Mouse (Mus musculus) neural tube, embryonic 15.5 days (tissue): ENCODE results near the gene Gp5. TPM values are rescaled to one million over a fixed set of nuclear protein-coding genes. Genes with fewer than 3 reads are reported as not detected.

ENCODE experiments used
- ATAC-seq: fragments of 200-750 bp; cut with Nextera tagmentation; 2 replicates; pipeline ENCODE4 v1.8.0; 2017; ENCODE audit warnings: mild to moderate bottlenecking, moderate TSS enrichment, moderate library complexity; ENCODE audit not compliant: low FRiP score
- H3K27ac ChIP-seq: fragments of 300-500 bp; sonication (generic); replicated peaks from 2 replicates; pipeline ENCODE4 v1.5.1; 2015; ENCODE audit warnings: mild to moderate bottlenecking, inconsistent platforms
- H3K27me3 ChIP-seq: fragments of 300-500 bp; sonication (generic); replicated peaks from 2 replicates; pipeline ENCODE4 v1.6.1; 2015; ENCODE audit warnings: inconsistent platforms
- H3K36me3 ChIP-seq: fragments of 300-500 bp; sonication (generic); 2 replicates; pipeline ENCODE4 v1.6.1; 2015; ENCODE audit warnings: inconsistent platforms
- H3K4me1 ChIP-seq: fragments of 300-500 bp; sonication (generic); 2 replicates; pipeline ENCODE4 v1.6.1; 2015; ENCODE audit warnings: inconsistent platforms
- H3K4me2 ChIP-seq: fragments of 300-500 bp; sonication (generic); 2 replicates; pipeline ENCODE4 v1.6.1; 2015; ENCODE audit warnings: inconsistent platforms, mild to moderate bottlenecking, moderate library complexity
- H3K4me3 ChIP-seq: fragments of 300-500 bp; sonication (generic); replicated peaks from 2 replicates; pipeline ENCODE4 v1.5.1; 2015; ENCODE audit warnings: mild to moderate bottlenecking, inconsistent platforms
- H3K9ac ChIP-seq: fragments of 300-500 bp; sonication (generic); replicated peaks from 2 replicates; pipeline ENCODE4 v1.6.1; 2015; ENCODE audit warnings: mild to moderate bottlenecking, inconsistent platforms
- H3K9me3 ChIP-seq: fragments of 300-500 bp; sonication (generic); replicated peaks from 2 replicates; pipeline ENCODE4 v1.6.1; 2016; ENCODE audit warnings: inconsistent platforms
- WGBS: fragments of 180-500 bp; shearing (Covaris S2); methylation state at CpG from one replicate; pipeline ENCODE4 v1.1.7; 2015; ENCODE audit warnings: mixed read lengths; 5-methylcytosine and 5-hydroxymethylcytosine counted together
- polyA plus RNA-seq: library from polyadenylated mRNA; unstranded; fragments of >200 nt; fragmentation: Nextera tagmentation; extraction: Ambion mirVana; gene quantifications from 2 replicates; pipeline ENCODE4 v1.2.1, GENCODE M21; 2015

The Gp5 gene
- polyA plus RNA-seq, 1 experiment from 2014 or later = 0.52 TPM

DNA sequence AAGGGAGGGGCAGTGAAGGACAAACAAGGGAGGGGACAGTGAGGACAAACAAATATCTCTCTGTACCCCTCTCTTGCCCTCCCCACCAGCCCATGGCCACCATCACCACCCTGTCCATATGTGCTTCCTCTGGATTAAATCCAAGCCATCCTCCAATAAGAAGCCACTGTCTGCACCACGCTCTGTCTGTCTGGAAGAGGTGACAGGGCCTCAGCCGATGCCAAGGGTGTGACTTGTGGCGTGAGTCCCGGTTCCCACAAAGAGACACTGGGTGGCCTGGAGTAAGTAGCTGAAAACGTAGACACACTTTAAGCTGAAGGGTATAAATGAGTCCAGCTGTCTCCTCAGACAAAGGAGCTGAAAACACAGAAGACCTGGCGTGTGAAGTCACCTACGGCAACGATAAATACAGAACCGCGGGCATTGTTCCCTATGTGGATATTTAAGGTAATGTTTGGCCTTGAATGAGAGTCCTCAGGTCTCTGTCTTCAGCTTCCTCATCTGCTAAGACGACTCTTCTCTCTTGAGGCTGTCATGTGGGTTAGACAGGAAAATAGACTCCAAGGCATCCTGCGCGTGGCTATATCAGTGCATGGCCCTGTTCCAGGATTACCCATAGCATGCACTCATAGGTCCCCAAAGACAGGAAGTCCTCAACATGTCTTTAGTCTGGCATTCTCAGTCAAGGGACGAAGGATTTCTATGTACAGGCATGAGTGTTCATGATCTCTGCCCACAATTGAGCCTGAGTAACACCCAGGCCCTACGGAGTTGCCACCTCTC is 34.8 kb downstream of the Gp5 start:
- 73% methylated on average over 15 of the region's 15 CpGs for WGBS

GRCm38 (mm10) chr16:30273065-30273464 is 37.5 kb downstream of the Gp5 start:
- H3K4me1 ChIP-seq = peaks cover 14% of the 10 kb centered on the region; the same call in 1 of the 2 replicates
- H3K36me3 ChIP-seq = no peaks in the 10 kb centered on the region

More for the DNA sequence above, 34.8 kb downstream of the Gp5 start:
- Histone ChIP-seq H3K27ac (no peak overlapping the region), H3K36me3 (no peaks in the 10 kb centered on the region), H3K9ac (no peak overlapping the region), H3K27me3 (peaks cover under 1% of the 10 kb centered on the region; the same call in 1 of the 2 replicates), H3K9me3 (no peaks in the 10 kb centered on the region), H3K4me3 (no peak overlapping the region), H3K4me1 (peaks cover 17% of the 10 kb centered on the region), H3K4me2 (no peak overlapping the region)
- no peak for ATAC-seq

DNA sequence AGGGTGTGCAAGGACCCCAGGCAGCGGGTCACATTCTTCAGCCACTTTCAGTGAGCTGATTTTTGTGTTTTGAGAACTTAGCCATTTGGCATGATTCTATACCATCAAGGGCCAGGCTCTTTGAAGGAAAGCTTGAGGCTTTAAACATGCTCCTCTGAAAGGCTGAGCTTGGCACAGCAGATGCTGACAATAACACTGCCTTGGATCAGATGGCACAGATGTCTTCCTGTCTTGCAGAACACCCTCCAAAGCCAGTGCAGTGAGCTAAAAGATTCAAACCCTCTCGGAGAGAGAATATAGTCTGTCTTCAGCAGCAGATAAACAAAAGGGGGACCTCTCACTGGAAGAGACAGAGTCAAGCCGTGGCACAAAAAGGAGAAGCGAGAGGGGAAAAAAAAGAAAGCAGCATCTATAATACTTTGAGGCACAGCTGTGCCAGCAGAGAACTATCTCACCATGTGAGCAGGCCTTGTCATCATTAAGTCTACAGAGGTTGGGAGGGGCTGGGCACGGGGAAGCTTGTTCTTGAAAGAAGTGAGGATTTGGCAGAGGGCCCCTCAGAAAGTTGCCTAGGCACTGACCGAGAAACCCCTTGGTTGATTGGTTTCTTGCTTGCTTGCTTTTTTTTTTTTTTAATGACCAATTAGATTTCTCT is 38.5 kb downstream of the Gp5 start:
- whole genome bisulfite sequencing = 64% methylated on average over 6 of the region's 6 CpGs
- no peaks in the 10 kb centered on the region for H3K36me3 ChIP-seq
- H3K4me1 ChIP-seq = peaks cover 13% of the 10 kb centered on the region; the same call in 1 of the 2 replicates
- ATAC-seq = no peak
- H3K9me3 ChIP-seq = no peaks in the 10 kb centered on the region
- no peak overlapping the region for H3K4me3 ChIP-seq
- H3K27me3 ChIP-seq = no peaks in the 10 kb centered on the region; the same call in 1 of the 2 replicates
- H3K27ac ChIP-seq = peak overlapping the region; percentile 54; the same call in 1 of the 2 replicates
- H3K4me2 ChIP-seq = no peak overlapping the region
- H3K9ac ChIP-seq = no peak overlapping the region

More at GRCm38 (mm10) chr16:30273065-30273464, 37.5 kb downstream of the Gp5 start:
- Histone ChIP-seq H3K27ac (no peak overlapping the region), H3K27me3 (no peaks in the 10 kb centered on the region; the same call in 1 of the 2 replicates), H3K9ac (no peak overlapping the region), H3K4me3 (no peak overlapping the region), H3K4me2 (no peak overlapping the region), H3K9me3 (no peaks in the 10 kb centered on the region)
- 94% methylated on average over 8 of the region's 8 CpGs for WGBS
- no peak for ATAC-seq

GRCm38 (mm10) chr16:30271223-30271761 is 39.3 kb downstream of the Gp5 start:
- H3K27me3 ChIP-seq = no peaks in the 10 kb centered on the region; the same call in 1 of the 2 replicates
- H3K9ac ChIP-seq = no peak overlapping the region
- no peak overlapping the region for H3K4me2 ChIP-seq
- H3K9me3 ChIP-seq = no peaks in the 10 kb centered on the region
- ATAC-seq = no peak
- no peaks in the 10 kb centered on the region for H3K36me3 ChIP-seq
- 79% methylated on average over 8 of the region's 8 CpGs for WGBS
- peaks cover 13% of the 10 kb centered on the region; the same call in 1 of the 2 replicates for H3K4me1 ChIP-seq
- H3K4me3 ChIP-seq = no peak overlapping the region
- H3K27ac ChIP-seq = no peak overlapping the region

DNA sequence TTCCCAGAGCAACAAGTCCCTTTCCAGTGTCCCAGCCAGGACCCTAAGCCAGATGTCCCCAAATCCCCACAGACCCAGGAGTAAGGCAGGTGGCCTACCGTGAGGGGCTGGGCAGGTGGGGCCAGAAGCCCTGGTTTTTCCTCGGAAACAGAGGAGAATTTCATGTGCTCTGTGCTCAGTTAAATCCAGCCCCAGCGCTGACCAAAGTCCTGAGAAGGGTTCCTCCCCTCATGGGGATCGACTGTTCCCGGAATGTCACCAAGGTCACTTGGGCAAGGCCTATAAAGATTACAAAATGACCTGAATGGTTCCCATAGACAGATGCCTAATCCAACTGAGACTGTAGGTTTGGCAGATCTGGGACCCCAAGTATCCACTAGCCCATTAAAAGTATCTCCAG is 43.2 kb downstream of the Gp5 start, which contains the start of gene Cpn2:
Gene Cpn2, minus strand, starts transcription at position 141 of the 400 bp plus-strand sequence.
- Histone ChIP-seq H3K4me2 (no peak within 1 kb of the TSS), H3K4me1 (peaks cover 9% of the 10 kb centered on the region; the same call in 1 of the 2 replicates), H3K9ac (no peak within 1 kb of the TSS), H3K27me3 (no peaks in the 10 kb centered on the region), H3K9me3 (no peaks in the 10 kb centered on the region), H3K27ac (no peak within 1 kb of the TSS), H3K36me3 (no peaks in the 10 kb centered on the region), H3K4me3 (no peak within 1 kb of the TSS)
- no peak for ATAC-seq
- 77% methylated on average over 5 of the region's 5 CpGs for WGBS

- no peaks in the 10 kb centered on the region for H3K27me3 ChIP-seq
- no peak overlapping the region for H3K27ac ChIP-seq
- H3K9ac ChIP-seq = no peak overlapping the region
- no peak for ATAC-seq
- no peaks in the 10 kb centered on the region for H3K9me3 ChIP-seq
- no peak overlapping the region for H3K4me3 ChIP-seq
- peaks cover 1% of the 10 kb centered on the region; the same call in 1 of the 2 replicates for H3K4me1 ChIP-seq
- 83% methylated on average over 5 of the region's 5 CpGs for WGBS
- no peak overlapping the region for H3K4me2 ChIP-seq
- H3K36me3 ChIP-seq = no peaks in the 10 kb centered on the region
These were observed 44.0 kb downstream of the Gp5 start for GRCm38 (mm10) chr16:30266561-30266960.

- no peak for ATAC-seq
- Histone ChIP-seq H3K36me3 (no peaks in the 10 kb centered on the region), H3K27me3 (no peaks in the 10 kb centered on the region), H3K27ac (no peak overlapping the region), H3K9me3 (no peaks in the 10 kb centered on the region), H3K4me1 (no peaks in the 10 kb centered on the region), H3K4me3 (no peak overlapping the region), H3K4me2 (no peak overlapping the region), H3K9ac (no peak overlapping the region)
- WGBS = 84% methylated on average over 4 of the region's 4 CpGs
These were observed 45.0 kb downstream of the Gp5 start for GRCm38 (mm10) chr16:30265611-30266010.

DNA sequence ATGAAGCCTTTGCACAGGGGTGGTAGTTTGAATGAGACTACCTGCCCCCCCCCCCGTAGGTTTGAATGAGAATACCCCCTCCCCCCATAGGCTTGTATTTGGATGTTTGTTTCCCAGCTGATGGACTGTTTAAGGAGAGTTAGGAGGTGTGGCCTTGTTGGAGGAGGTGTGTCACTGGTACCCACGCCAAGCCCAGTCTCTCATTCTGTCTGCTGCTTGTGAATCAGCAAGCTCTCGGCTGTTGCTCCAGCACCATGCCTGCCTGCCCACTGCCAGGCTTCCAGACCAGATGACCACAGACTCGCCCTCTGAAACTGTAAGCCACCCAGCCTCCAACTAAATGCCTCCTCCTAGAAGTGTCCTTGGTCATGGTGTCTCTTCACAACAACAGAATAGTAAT is 47.4 kb downstream of the Gp5 start:
- H3K27me3 ChIP-seq = 0 out of 2 replicates have a peak, but pooled peaks cover 2% of the 10 kb centered on the region
- no peak overlapping the region for H3K27ac ChIP-seq
- no peaks in the 10 kb centered on the region for H3K4me1 ChIP-seq
- no peaks in the 10 kb centered on the region for H3K9me3 ChIP-seq
- no peak overlapping the region for H3K4me3 ChIP-seq
- H3K4me2 ChIP-seq = no peak overlapping the region
- WGBS = 70% methylated on average over 4 of the region's 4 CpGs
- H3K9ac ChIP-seq = no peak overlapping the region
- no peaks in the 10 kb centered on the region for H3K36me3 ChIP-seq
- ATAC-seq = no peak

- 1% methylated on average over 2 of the region's 2 CpGs for WGBS
- H3K4me3 ChIP-seq = no peak overlapping the region
- H3K4me1 ChIP-seq = no peaks in the 10 kb centered on the region
- H3K36me3 ChIP-seq = no peaks in the 10 kb centered on the region
- ATAC-seq = no peak; the same call in 1 of the 2 replicates
- H3K9me3 ChIP-seq = no peaks in the 10 kb centered on the region
- 0 out of 2 replicates have a peak, but pooled peaks cover 2% of the 10 kb centered on the region for H3K27me3 ChIP-seq
- no peak overlapping the region for H3K4me2 ChIP-seq
- no peak overlapping the region for H3K27ac ChIP-seq
- H3K9ac ChIP-seq = no peak overlapping the region
These were observed 47.9 kb downstream of the Gp5 start for GRCm38 (mm10) chr16:30262664-30263063.

GRCm38 (mm10) chr16:30262157-30262556 is 48.4 kb downstream of the Gp5 start:
- WGBS = 90% methylated on average over 10 of the region's 10 CpGs
- no peak for ATAC-seq

GRCm38 (mm10) chr16:30261341-30261740 is 49.2 kb downstream of the Gp5 start:
- no peaks in the 10 kb centered on the region for H3K4me1 ChIP-seq
- 86% methylated on average over 9 of the region's 9 CpGs for WGBS

More at GRCm38 (mm10) chr16:30262157-30262556, 48.4 kb downstream of the Gp5 start:
- H3K9me3 ChIP-seq = no peaks in the 10 kb centered on the region
- no peak overlapping the region for H3K27ac ChIP-seq
- no peaks in the 10 kb centered on the region for H3K36me3 ChIP-seq
- H3K4me1 ChIP-seq = no peaks in the 10 kb centered on the region
- H3K9ac ChIP-seq = no peak overlapping the region
- 0 out of 2 replicates have a peak, but pooled peaks cover 2% of the 10 kb centered on the region for H3K27me3 ChIP-seq
- H3K4me3 ChIP-seq = no peak overlapping the region
- no peak overlapping the region for H3K4me2 ChIP-seq

More at GRCm38 (mm10) chr16:30261341-30261740, 49.2 kb downstream of the Gp5 start:
- Histone ChIP-seq H3K4me2 (no peak overlapping the region), H3K27me3 (0 out of 2 replicates have a peak, but pooled peaks cover 2% of the 10 kb centered on the region), H3K4me3 (no peak overlapping the region), H3K9ac (no peak overlapping the region), H3K36me3 (no peaks in the 10 kb centered on the region), H3K9me3 (no peaks in the 10 kb centered on the region), H3K27ac (no peak overlapping the region)
- ATAC-seq = no peak
